Mouse (Mus musculus) heart, adult 18-20 months (tissue): Measurements from ENCODE around the gene Tapbp. TPM values are rescaled to one million over a fixed set of nuclear protein-coding genes. Genes with fewer than 3 reads are reported as not detected.
"Not testable (repeated sequence)": the region's sequence is repeated elsewhere in the genome, so short reads cannot be mapped to it uniquely, and the experiment has no call there.

Source experiments
- DNase-seq, 2 experiments: peaks; one replicate each; pipeline ENCODE4 v3.0.0; 2021 to 2022; ENCODE audit warnings: mixed read lengths in 1 of 2
- total RNA-seq, 2 experiments: library from RNA; stranded (reverse); gene quantifications; 2 replicates each; pipeline ENCODE4 v1.2.3; 2021

The Tapbp gene
- total RNA-seq, 2 experiments from 2014 or later = 111 to 115 TPM

DNA sequence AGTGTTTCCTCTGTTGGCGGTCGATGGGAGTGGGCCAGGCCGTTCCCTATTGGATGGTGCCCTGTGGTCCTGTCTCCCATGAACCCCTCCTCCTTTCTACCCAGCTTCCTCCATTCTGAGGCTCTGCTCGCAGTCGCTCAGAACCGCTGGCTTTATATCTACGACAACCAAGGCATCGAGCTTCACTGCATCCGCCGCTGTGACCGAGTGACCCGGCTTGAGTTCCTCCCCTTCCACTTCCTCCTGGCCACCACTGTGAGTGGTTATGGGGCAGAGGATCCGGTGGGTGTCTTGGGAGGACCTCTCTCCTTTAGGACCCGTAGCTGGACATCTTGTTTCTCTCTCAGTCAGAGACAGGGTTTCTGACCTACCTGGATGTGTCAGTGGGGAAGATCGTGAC is 27.8 kb downstream of the Tapbp start:
- DNase-seq = no peak

DNA sequence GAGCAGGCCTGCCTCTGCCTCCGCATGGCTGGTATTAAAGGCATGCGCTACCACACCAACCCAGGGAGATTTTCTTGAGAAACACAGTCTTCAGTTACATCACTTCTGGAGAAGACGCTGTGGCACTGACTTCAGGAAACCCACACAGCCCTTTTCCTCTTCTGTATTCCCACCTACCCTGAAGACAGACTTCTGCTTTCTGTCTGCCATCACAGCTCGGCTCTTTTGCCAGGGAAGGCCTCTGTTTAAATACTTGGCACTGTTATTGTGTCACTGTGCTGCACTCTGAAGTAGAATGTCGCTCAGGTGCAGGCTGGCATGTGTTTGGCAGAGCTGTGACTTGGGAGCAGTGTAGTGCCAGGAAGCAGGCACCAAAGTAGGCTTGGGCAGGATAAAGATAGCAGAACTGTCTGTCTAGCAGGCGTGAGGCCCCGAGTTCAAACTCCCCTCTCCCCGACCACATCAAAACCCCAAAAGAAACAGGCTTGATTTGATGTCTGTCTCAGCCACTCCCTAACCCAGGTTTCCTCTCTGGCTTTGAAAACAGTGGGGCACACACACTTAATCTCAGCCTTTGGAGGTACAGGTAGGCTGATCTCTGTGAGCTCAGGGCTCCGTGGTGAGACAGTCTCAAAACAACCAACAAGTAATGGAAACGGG is 31.9 kb downstream of the Tapbp start:
- no peak for DNase-seq

DNA sequence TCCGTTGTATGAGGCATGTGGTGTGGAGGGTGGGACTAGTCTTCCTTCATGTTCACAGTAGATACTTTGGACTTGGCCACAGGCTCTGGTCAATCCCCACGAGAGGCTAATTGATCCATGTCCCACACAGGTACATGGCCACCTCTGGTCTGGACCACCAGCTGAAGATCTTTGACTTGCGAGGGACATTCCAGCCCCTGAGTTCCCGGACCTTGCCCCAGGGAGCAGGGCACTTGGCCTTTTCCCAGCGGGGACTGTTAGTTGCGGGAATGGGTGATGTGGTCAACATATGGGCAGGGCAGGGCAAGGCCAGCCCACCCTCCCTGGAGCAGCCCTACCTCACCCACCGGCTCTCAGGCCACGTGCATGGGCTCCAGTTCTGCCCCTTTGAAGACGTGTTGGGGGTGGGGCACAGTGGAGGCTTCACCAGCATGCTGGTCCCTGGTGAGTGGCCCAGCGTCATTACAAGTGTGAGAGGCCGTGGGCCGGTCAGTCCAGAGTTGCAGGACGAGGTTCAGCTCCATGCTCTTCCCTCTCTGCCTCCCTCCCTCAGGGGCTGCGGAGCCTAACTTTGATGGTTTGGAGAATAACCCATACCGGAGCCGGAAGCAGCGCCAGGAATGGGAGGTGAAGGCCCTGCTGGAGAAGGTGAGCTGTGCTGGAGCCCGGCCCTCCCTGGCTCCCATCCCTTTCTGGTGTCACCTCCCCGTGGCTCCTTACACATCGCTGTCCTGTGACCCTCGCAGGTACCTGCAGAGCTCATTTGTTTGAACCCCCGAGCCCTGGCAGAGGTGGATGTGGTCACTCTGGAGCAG is 32.6 kb downstream of the Tapbp start:
- no peak for DNase-seq

DNA sequence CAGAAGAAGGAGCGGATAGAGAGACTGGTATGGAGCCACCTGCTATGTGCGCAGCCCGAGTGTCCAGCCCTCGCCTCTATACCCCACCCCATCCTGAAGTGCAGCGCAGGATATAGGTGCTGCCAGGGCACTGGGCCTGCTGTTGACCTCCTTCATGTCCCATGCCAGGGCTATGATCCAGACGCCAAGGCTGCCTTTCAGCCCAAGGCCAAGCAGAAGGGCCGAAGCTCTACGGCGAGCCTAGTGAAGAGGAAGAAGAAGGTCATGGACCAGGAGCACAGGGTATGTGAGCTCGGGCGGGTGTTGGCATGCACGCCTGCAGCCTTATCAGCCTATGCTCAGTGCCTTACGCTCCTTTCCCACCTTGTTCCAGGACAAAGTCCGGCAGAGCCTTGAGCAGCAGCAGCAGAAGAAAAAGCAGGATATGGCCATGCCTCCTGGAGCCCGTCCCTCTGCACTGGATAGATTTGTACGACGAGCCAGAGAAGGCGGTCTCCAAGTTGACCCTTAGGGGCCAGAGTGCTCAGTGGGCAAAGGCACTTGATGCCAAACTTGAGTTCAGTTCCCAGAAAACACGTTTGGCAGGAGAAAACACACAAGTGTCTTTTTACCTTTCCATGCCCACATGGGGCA is 33.3 kb downstream of the Tapbp start:
- DNase-seq = no peak

DNA sequence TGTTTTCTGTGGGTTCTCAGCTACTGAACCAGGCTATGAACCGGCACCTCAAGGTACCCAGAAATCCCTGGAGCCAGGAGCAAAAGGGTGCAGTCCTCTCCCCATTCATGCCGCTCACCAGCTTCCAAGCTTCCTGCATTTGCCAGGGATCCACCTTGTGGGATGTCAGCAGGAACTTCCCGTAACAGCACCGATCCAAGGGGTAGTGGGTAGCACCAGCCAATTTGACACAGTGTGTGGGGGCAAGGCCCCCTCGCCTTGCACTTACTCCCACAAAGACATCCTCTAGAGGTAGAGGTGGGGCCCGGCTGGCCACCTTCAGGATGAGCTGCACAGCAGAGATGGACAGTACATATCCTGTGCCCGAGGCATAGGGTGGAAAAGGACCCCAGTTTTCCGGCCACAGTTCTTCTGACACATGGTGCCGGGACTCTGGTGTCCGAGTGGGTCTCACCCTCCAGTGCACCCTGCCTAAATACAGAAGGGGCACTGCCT is 34.5 kb downstream of the Tapbp start:
- DNase-seq = no peak

DNA sequence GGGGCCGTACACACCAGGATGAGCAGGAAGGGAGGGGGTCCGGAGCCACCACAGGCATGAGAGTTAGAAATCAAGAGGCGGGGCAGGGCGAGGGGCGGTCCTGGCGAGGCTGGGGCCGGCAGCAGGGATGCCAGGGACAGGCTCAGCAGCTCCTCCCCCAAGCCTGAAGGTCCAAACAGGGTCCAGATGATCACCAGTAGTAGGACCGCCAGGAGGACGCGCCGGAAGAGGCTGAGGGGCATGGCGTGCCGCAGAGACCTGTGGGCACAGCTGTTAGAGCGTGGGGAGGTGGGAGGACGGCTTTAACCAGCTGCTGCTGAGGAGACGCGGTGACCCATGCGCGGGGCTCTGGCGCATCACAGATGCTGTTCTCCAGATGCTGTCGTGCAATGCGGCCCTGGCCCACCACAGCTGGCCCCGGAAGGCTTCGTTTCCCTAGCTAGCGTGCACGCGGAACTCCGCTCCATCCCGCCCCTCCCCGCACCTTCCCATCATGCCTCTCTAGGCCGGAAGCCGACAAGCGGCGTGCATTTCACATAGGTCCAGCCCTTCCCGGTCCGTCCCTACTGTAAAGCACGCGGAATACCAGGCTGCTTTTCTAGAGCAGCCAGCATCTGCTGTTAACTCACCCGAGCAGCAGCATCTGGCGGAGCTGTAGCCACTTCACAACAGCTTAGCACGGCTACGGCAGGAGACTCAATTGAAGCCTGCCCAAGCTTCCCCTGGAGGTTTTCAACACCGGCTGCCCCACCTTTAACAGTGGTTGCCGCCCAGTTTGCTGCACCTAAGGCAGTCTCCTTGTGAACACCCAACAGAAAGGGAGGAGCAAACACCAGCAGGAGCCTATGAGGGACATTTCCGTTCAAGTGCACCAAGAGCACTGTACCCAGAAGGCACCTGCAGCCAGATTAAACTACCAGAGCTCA is 35.6 kb downstream of the Tapbp start, which contains the start of gene B3galt4:
Gene B3galt4 (minus strand): TSS at position 468 of the 926 bp plus-strand sequence.
- DNase-seq = peak; percentile 82 to 83

DNA sequence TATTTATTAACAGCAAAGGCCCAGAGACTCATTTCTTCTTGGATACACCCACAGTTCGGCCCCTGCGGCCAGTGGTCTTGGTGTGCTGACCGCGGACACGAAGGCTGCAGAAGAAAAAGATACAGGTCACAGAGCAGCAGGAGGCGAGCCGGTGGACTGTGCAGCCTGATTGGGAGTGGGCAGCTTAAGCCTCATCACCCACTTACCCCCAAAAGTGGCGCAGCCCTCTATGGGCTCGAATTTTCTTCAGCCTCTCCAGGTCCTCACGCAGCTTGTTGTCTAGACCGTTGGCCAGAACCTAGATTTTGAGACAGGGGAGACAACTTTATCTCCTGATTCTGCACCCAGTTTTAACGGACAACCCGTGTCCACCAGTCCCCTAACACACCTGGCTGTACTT is 36.3 kb downstream of the Tapbp start:
- not testable (repeated sequence) for DNase-seq

DNA sequence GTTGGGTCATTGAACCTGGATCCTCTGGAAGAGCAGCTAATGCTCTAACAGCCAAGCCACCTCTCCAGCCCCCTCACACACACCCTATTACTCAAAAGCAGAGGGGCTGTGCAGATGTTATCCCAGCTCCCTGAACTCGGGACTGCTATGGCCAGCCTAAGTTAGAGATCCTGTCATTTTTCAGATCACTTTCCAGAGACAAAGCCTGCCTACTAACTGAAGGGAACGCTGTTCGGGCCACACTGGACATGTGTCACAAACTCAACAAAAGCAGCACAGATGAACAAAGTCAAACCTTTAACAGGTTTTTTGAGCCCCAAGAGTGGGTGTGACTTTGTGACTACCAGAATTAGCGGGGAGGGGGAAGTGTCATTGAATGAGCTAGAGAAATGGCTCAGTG is 37.2 kb downstream of the Tapbp start:
- no peak for DNase-seq

DNA sequence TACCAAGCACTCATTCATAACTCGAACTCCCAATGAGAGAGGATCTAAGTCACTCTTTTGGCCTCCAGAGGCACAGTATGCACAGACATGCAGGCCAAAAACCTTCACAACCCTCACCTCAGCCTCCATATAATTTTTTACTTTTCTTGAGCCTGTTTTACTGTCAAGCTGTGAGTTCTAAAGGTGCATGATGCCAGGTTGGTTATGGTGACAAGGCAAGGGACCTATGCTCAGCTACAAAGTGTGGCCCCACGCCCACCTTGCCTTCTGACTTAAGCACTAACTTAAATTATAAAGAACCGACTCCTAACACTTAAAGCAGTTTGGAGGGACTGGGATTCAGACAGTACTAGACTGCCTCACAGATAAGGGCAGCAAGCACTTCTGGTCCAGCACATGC is 37.6 kb downstream of the Tapbp start:
- no peak for DNase-seq

DNA sequence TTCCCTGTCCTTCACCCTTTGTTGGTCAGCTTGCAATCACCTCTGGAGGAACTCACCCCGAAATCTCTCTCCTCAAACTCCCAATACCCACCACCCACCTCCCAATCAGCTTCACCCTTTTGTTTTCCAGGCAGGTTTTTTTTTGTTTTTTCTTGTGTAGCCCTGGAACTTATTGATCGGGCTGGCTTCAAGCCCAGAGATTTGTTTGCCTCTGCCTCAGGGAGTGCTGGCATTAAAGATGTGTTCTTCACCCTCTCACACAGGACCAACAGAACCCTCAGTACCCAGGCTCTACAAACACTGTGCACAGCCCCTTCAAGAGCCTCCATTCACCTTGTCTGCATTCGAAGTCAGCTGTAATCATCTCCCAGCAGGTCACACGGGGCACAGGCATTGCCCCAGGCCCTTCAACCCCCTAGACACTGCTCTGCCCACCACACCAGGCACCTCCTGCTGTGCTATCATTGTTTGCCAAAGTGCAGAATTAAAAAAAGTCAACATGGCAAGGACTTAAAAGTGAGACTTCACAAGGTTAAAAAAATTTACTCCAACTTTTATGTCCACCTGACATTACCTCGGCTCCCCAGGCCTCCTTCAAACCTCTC is 38.4 kb downstream of the Tapbp start:
- no peak for DNase-seq

DNA sequence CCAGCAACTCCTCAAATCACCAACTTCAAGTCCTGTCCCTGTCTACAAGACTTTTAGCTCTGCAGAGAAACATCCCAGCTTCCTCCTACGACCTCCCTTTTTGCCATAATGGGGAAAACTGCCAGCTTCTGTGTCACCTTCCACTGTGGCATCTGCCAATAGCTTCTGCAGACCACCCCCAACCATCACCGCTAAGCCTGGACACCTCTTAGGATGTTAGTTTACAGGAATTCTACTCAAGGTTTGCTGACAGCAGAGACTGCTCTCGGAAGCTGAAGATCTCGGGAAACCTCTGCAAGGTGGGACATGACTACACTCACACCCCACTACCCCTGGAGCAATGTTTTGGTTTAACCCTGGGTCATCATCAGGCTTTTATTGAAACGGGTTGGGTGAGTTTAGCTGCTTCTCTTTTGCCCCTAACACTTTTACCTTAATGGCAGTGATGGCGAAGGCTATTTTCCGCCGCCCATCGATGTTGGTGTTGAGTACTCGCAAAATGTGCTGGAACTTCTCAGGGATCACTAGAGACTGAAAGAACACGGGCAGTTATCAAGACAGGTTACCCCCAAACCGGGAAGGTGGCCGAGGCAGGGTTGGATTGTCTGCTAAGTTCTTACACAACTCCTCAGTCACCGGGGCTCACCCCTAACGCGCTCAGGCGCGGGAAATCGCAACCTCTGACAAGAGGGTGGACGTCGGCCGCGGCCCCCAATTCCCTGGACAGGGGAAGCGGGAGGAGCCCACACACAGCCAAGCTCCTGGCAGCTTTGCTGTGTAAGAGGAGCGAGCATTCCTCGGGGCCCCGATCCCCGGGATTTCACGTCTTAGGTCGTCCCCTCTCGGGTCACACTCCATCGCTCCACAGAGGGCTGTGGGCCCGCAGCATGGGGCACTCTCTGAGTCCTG is 39.2 kb downstream of the Tapbp start:
- DNase-seq = no peak

DNA sequence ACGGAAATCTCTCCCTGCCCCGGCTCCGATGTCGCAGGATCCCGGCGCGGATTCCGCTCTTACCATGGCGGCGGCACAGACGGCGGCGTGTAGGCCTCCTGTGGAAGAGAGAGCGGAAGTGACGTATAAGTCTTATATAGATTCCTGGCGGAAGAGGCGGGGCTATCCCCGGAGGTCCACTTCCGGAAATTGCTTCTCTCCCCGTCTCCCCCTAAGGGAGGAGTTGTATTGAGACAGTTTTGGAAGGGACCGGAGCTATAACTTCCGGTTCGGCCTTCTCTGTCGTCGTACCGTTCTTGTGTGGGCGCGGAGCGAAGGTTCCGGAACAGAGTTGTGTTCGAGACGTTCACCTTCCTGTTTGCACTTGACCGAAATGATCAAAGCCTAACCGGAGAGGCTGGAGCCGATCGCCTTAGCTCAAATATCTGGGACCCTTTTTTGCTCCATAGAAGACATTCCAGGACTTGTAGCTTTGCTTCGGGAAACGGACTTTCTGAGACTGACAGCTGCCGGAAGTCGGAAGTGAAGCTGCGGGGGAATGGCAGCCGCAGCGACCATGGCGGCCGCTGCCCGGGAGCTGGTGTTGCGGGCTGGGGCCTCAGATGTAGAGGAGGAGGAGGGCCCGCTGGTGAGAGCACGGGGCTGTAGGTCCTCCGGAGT is 40.0 kb downstream of the Tapbp start, which contains the start of the genes Vps52 and Rps18:
Gene Vps52 (plus strand): TSS at position 258 of the 660 bp plus-strand sequence.
Gene Rps18 (minus strand): TSS at position 447 of the 660 bp plus-strand sequence.
- DNase-seq = peak; percentile 98

DNA sequence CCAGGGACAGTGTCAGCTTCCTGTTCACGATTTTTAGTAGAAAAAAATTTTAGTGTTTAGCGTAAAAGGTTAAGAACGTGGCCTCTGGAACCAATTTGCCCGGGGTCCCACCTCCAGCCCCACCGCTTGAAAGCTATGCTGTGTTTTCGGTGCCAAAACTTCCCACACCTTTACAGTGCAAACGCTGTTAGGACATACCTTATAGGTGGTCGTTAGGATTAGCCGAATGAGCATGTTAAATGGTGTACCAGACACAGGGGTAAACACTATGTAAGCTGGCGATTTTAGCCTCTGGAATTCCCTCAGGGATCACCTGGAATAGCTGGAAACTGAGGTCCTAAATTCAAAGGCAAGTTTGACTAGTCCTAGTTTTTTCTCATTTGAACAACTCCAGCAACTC is 40.6 kb downstream of the Tapbp start:
- DNase-seq = no peak

DNA sequence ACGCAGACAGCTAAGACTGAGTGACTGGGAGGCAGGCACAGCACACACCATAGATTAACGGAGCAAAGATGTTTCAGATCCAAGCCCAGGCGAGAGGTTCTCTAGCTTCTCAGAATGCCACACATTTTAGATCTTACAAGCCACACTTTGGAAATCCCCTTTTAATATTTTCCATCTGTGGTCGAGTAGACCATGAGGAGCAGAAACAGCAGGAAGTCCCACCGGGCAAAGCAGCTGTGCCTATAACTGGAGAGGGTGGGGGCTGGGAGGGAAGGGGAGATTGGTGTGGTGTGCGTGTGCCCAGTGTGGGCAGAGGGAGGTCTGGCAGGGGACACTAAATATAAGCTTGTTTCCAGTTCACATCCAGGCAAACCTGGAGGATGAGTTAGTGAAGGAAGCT is 41.8 kb downstream of the Tapbp start:
- no peak for DNase-seq

DNA sequence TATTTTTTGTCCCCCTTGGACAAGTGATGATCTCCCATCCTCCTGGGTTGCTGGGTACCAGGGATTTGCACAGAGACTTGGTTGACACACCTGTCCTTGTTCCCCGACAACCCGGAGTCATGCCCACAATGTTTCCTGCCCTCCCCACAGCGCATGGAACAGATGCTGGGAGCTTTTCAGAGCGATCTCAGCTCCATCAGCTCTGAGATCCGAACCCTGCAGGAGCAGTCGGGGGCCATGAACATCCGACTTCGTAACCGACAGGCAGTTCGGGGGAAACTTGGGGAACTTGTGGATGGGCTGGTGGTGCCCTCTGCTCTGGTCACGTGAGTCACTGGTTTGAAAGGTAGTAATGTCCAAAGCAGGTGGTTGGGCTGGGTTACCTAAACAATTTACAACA is 42.8 kb downstream of the Tapbp start:
- DNase-seq = no peak

DNA sequence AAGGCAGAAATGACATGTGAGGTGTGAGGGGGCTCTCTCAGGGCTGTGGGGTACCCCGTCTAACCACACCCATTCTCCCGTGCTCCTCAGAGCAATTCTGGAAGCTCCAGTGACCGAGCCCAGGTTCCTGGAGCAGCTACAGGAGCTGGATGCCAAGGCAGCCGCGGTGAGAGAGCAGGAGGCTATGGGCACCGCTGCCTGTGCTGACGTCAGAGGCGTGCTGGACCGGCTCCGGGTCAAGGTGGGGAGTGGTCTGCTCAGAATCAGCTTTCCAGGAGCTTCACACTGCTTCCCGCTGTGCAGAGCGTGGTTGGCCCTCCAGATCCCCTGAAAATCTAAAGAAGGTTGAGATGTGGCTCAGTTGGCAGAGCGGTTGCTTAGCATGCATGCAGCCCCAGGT is 43.4 kb downstream of the Tapbp start:
- no peak for DNase-seq

DNA sequence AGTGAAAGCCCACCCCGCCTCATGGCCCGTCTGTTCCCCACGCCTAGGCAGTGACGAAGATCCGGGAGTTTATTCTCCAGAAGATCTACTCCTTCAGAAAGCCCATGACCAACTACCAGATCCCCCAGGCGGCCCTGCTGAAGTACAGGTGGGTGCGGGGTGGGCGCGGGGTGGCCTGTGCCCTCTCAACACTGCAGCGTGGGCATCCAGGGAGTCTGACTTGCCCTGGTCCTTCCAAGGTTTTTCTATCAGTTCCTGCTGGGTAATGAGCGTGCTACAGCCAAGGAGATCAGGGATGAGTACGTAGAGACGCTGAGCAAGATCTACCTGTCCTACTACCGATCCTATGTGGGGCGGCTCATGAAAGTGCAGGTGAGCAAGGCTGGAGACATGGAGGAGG is 44.2 kb downstream of the Tapbp start:
- DNase-seq = no peak

DNA sequence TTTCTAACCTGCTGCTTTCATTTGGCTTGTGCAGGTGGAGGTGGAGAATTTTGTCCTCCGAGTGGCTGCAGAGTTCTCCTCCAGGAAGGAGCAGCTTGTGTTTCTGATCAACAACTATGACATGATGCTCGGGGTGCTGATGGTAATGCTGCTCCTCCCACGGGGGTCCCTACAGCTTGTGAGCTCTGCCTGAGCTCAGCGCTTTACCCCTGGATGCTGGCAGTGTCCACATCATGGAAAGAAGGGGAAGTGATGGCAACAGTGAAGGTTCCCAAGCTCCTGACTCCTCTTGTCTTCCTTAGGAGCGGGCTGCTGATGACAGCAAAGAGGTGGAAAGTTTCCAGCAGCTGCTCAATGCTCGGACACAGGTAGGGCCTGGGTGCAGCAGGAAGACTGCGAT is 47.2 kb downstream of the Tapbp start:
- DNase-seq = no peak

DNA sequence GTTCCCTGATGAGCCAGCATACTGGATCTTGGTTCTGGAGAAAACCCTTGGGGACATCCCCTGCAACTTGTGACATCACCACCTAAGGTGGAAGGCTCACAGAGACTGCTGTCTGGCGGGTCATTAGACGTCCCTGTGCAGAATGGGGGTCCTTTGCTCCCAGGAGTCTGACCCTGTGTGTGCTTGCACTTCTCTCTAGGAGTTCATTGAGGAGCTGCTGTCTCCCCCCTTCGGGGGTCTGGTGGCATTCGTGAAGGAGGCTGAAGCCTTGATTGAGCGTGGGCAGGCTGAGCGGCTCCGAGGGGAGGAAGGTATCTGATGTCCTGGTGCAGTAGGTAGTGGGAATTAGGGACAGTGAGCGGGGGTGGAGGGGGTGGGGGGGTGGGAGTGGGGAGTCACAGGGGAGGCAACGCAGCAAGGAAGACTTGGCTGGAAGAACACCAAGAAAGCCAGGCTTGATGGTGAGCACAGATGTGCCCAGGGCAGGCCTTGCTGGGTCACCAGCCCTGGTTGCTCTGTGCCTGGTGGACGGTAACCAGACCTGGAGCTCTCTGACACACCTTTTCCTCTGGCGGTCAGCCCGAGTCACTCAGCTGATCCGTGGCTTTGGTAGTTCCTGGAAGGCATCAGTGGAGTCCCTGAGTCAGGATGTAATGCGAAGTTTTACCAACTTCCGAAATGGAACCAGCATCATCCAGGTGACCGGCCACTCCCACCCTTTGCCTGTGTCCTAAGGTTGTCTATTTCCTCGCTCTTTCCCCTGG is 49.6 kb downstream of the Tapbp start:
- DNase-seq = no peak
